Mouse (Mus musculus) embryonic facial prominence, embryonic 12.5 days (tissue): Measurements from ENCODE around the gene Zswim3. TPM values are rescaled to one million over a fixed set of nuclear protein-coding genes. Genes with fewer than 3 reads are reported as not detected.
A peak's percentile ranks its signal among the peaks of the same experiment; 100 is the strongest.

Experiments
- ATAC-seq: fragments of 200-750 bp; cut with Nextera tagmentation; 2 replicates; pipeline ENCODE4 v1.8.0; 2017; ENCODE audit not compliant: insufficient number of reproducible peaks, insufficient read depth, low FRiP score, low TSS enrichment
- H3K27ac ChIP-seq: fragments of 300-500 bp; sonication (generic); 2 replicates; pipeline ENCODE4 v1.5.1; 2016; ENCODE audit warnings: mild to moderate bottlenecking
- H3K27me3 ChIP-seq: fragments of 300-500 bp; sonication (generic); 2 replicates; pipeline ENCODE4 v1.6.1; 2016; ENCODE audit warnings: mild to moderate bottlenecking, moderate library complexity
- H3K36me3 ChIP-seq: fragments of 300-500 bp; sonication (generic); 2 replicates; pipeline ENCODE4 v1.6.1; 2016; ENCODE audit warnings: mild to moderate bottlenecking
- H3K4me1 ChIP-seq: fragments of 300-500 bp; sonication (generic); 2 replicates; pipeline ENCODE4 v1.6.1; 2016
- H3K4me2 ChIP-seq: fragments of 300-500 bp; sonication (generic); replicated peaks from 2 replicates; pipeline ENCODE4 v1.6.1; 2016; ENCODE audit warnings: mild to moderate bottlenecking, moderate library complexity
- H3K4me3 ChIP-seq: fragments of 300-500 bp; sonication (generic); 2 replicates; pipeline ENCODE4 v1.5.1; 2016; ENCODE audit warnings: mild to moderate bottlenecking
- H3K9ac ChIP-seq: fragments of 300-500 bp; sonication (generic); 2 replicates; pipeline ENCODE4 v1.6.1; 2016; ENCODE audit warnings: mild to moderate bottlenecking, moderate library complexity
- H3K9me3 ChIP-seq: fragments of 300-500 bp; sonication (generic); 2 replicates; pipeline ENCODE4 v1.6.1; 2016; ENCODE audit warnings: mild to moderate bottlenecking, moderate library complexity
- WGBS: fragments of 180-500 bp; shearing (Covaris S2); methylation state at CpG from one replicate; pipeline ENCODE4 v1.1.7; 2016; 5-methylcytosine and 5-hydroxymethylcytosine counted together
- polyA plus RNA-seq: library from polyadenylated mRNA; unstranded; fragments of >200 nt; fragmentation: Nextera tagmentation; extraction: Ambion mirVana; gene quantifications from 2 replicates; pipeline ENCODE4 v1.2.1, GENCODE M21; 2016

Zswim3 gene
- polyA plus RNA-seq, 1 experiment from 2014 or later: 9.5 TPM

GRCm38 (mm10) chr2:164784869-164785420 is 20.0 kb upstream of the Zswim3 start:
- Histone ChIP-seq H3K9ac (peak overlapping the region; percentile 78), H3K27me3 (no peaks in the 10 kb centered on the region), H3K4me3 (peak overlapping the region; percentile 57), H3K4me2 (peak overlapping the region; percentile 64), H3K36me3 (0 out of 2 replicates have a peak, but pooled peaks cover 4% of the 10 kb centered on the region), H3K4me1 (peaks cover 15% of the 10 kb centered on the region; the same call in 1 of the 2 replicates), H3K27ac (peak overlapping the region; percentile 67), H3K9me3 (no peaks in the 10 kb centered on the region)
- ATAC-seq: no peak
- 16% methylated on average over 7 of the region's 7 CpGs for WGBS

- Histone ChIP-seq H3K4me3 (peak within 1 kb of the TSS; percentile 57), H3K36me3 (0 out of 2 replicates have a peak, but pooled peaks cover 5% of the 10 kb centered on the region), H3K27me3 (no peaks in the 10 kb centered on the region), H3K9me3 (no peaks in the 10 kb centered on the region), H3K4me1 (peaks cover 15% of the 10 kb centered on the region; the same call in 1 of the 2 replicates), H3K9ac (peak within 1 kb of the TSS; percentile 78), H3K27ac (peak within 1 kb of the TSS; percentile 67), H3K4me2 (peak within 1 kb of the TSS; percentile 64)
- peak; percentile 91 for ATAC-seq
- WGBS: under 1% methylated on average over 80 of the region's 89 CpGs
Observed at GRCm38 (mm10) chr2:164785481-164786387, 19.2 kb upstream of the Zswim3 start, which contains the start of gene Snx21. Gene Snx21 (plus strand): TSS chr2:164785823.

GRCm38 (mm10) chr2:164786388-164786885 is 18.5 kb upstream of the Zswim3 start:
- WGBS: 9% methylated on average over 15 of the region's 15 CpGs
- Histone ChIP-seq H3K36me3 (peaks cover 12% of the 10 kb centered on the region; the same call in 1 of the 2 replicates), H3K4me1 (peaks cover 15% of the 10 kb centered on the region; the same call in 1 of the 2 replicates), H3K27me3 (no peaks in the 10 kb centered on the region), H3K9me3 (no peaks in the 10 kb centered on the region), H3K9ac (peak overlapping the region; percentile 78), H3K4me2 (peak overlapping the region; percentile 64), H3K4me3 (peak overlapping the region; percentile 57), H3K27ac (peak overlapping the region; percentile 67)
- no peak for ATAC-seq

- H3K4me3 ChIP-seq: peak overlapping the region; percentile 57
- peaks cover 18% of the 10 kb centered on the region for H3K36me3 ChIP-seq
- H3K9me3 ChIP-seq: no peaks in the 10 kb centered on the region
- H3K27me3 ChIP-seq: no peaks in the 10 kb centered on the region
- no peak for ATAC-seq
- H3K4me2 ChIP-seq: peak overlapping the region; percentile 64
- no peak overlapping the region for H3K27ac ChIP-seq
- H3K4me1 ChIP-seq: peaks cover 15% of the 10 kb centered on the region; the same call in 1 of the 2 replicates
- no peak overlapping the region; the same call in 1 of the 2 replicates for H3K9ac ChIP-seq
- WGBS: 79% methylated on average over 3 of the region's 3 CpGs
Observed at GRCm38 (mm10) chr2:164787032-164787431, 17.9 kb upstream of the Zswim3 start.

- 75% methylated on average over 10 of the region's 10 CpGs for WGBS
- no peak overlapping the region for H3K27ac ChIP-seq
- H3K9me3 ChIP-seq: no peaks in the 10 kb centered on the region
- no peak overlapping the region for H3K4me3 ChIP-seq
- H3K27me3 ChIP-seq: no peaks in the 10 kb centered on the region
- H3K9ac ChIP-seq: no peak overlapping the region
- H3K36me3 ChIP-seq: peaks cover 25% of the 10 kb centered on the region
- H3K4me1 ChIP-seq: peaks cover 15% of the 10 kb centered on the region; the same call in 1 of the 2 replicates
- H3K4me2 ChIP-seq: no peak overlapping the region
- ATAC-seq: no peak
Observed at GRCm38 (mm10) chr2:164787779-164788178, 17.1 kb upstream of the Zswim3 start.

- Histone ChIP-seq H3K9ac (no peak overlapping the region), H3K27me3 (no peaks in the 10 kb centered on the region), H3K36me3 (peaks cover 25% of the 10 kb centered on the region), H3K4me2 (no peak overlapping the region), H3K9me3 (no peaks in the 10 kb centered on the region), H3K4me1 (peaks cover 15% of the 10 kb centered on the region; the same call in 1 of the 2 replicates), H3K4me3 (no peak overlapping the region), H3K27ac (no peak overlapping the region)
- no peak for ATAC-seq
- WGBS: 52% methylated on average over 4 of the region's 4 CpGs
Observed at GRCm38 (mm10) chr2:164788411-164788810, 16.5 kb upstream of the Zswim3 start.

- peaks cover 8% of the 10 kb centered on the region; the same call in 1 of the 2 replicates for H3K4me1 ChIP-seq
- peaks cover 35% of the 10 kb centered on the region for H3K36me3 ChIP-seq
- H3K9ac ChIP-seq: no peak overlapping the region
- no peak for ATAC-seq
- no peak overlapping the region for H3K27ac ChIP-seq
- WGBS: 79% methylated on average over 4 of the region's 4 CpGs
- H3K4me3 ChIP-seq: no peak overlapping the region
- no peaks in the 10 kb centered on the region for H3K9me3 ChIP-seq
- H3K4me2 ChIP-seq: no peak overlapping the region
- H3K27me3 ChIP-seq: no peaks in the 10 kb centered on the region
Observed at GRCm38 (mm10) chr2:164790451-164790850, 14.4 kb upstream of the Zswim3 start.

- H3K9me3 ChIP-seq: no peaks in the 10 kb centered on the region
- H3K4me1 ChIP-seq: peaks cover 4% of the 10 kb centered on the region; the same call in 1 of the 2 replicates
- H3K4me2 ChIP-seq: no peak overlapping the region
- H3K4me3 ChIP-seq: no peak overlapping the region
- ATAC-seq: no peak
- H3K27ac ChIP-seq: no peak overlapping the region
- no peak overlapping the region for H3K9ac ChIP-seq
- peaks cover 44% of the 10 kb centered on the region for H3K36me3 ChIP-seq
- 95% methylated on average over 18 of the region's 18 CpGs for WGBS
- H3K27me3 ChIP-seq: no peaks in the 10 kb centered on the region
Observed at GRCm38 (mm10) chr2:164791841-164792261, 13.0 kb upstream of the Zswim3 start.

- Histone ChIP-seq H3K27me3 (no peaks in the 10 kb centered on the region), H3K9ac (no peak overlapping the region), H3K4me1 (no peaks in the 10 kb centered on the region), H3K4me3 (no peak overlapping the region), H3K36me3 (peaks cover 44% of the 10 kb centered on the region), H3K27ac (no peak overlapping the region), H3K4me2 (no peak overlapping the region), H3K9me3 (no peaks in the 10 kb centered on the region)
- ATAC-seq: no peak
- WGBS: 89% methylated on average over 12 of the region's 12 CpGs
Observed at GRCm38 (mm10) chr2:164792400-164793190, 12.3 kb upstream of the Zswim3 start.

- Histone ChIP-seq H3K27ac (no peak overlapping the region), H3K4me1 (no peaks in the 10 kb centered on the region), H3K36me3 (peaks cover 49% of the 10 kb centered on the region), H3K4me2 (no peak overlapping the region), H3K9ac (no peak overlapping the region), H3K9me3 (no peaks in the 10 kb centered on the region), H3K27me3 (no peaks in the 10 kb centered on the region), H3K4me3 (no peak overlapping the region)
- no peak for ATAC-seq
- 89% methylated on average over 3 of the region's 3 CpGs for WGBS
Observed at GRCm38 (mm10) chr2:164793236-164793635, 11.7 kb upstream of the Zswim3 start.

- WGBS: 94% methylated on average over 2 of the region's 2 CpGs
- H3K36me3 ChIP-seq: peaks cover 50% of the 10 kb centered on the region
- H3K27me3 ChIP-seq: no peaks in the 10 kb centered on the region
- no peaks in the 10 kb centered on the region for H3K4me1 ChIP-seq
- no peak for ATAC-seq
- H3K9me3 ChIP-seq: no peaks in the 10 kb centered on the region
- no peak overlapping the region for H3K9ac ChIP-seq
- H3K4me3 ChIP-seq: no peak overlapping the region
- H3K4me2 ChIP-seq: no peak overlapping the region
- no peak overlapping the region for H3K27ac ChIP-seq
Observed at GRCm38 (mm10) chr2:164793772-164794171, 11.1 kb upstream of the Zswim3 start.
